Mouse (Mus musculus) lung, embryonic 16.5 days (tissue): ENCODE measurements around the gene Fignl2. TPM values are rescaled to one million over a fixed set of nuclear protein-coding genes. Genes with fewer than 3 reads are reported as not detected.

ENCODE experiments used
- ATAC-seq: fragments of 200-750 bp; cut with Nextera tagmentation; 2 replicates; pipeline ENCODE4 v1.8.0; 2017; ENCODE audit warnings: low read depth, mild to moderate bottlenecking, moderate library complexity
- H3K27ac ChIP-seq: fragments of 300-500 bp; sonication (generic); 2 replicates; pipeline ENCODE4 v1.5.1; 2014; ENCODE audit warnings: mild to moderate bottlenecking, control low read depth, low read length
- H3K27me3 ChIP-seq: fragments of 300-500 bp; sonication (generic); 2 replicates; pipeline ENCODE4 v1.6.1; 2014; ENCODE audit warnings: low read depth, low read length, mixed read lengths; ENCODE audit not compliant: control insufficient read depth, insufficient read depth
- H3K36me3 ChIP-seq: fragments of 300-500 bp; sonication (generic); 2 replicates; pipeline ENCODE4 v1.6.1; 2014; ENCODE audit warnings: low read length; ENCODE audit not compliant: control insufficient read depth, insufficient read depth
- H3K4me1 ChIP-seq: fragments of 300-500 bp; sonication (generic); replicated peaks from 2 replicates; pipeline ENCODE4 v1.6.1; 2014; ENCODE audit warnings: low read length, mixed read lengths; ENCODE audit not compliant: control insufficient read depth, insufficient read depth
- H3K4me2 ChIP-seq: fragments of 300-500 bp; sonication (generic); 2 replicates; pipeline ENCODE4 v1.6.1; 2014; ENCODE audit warnings: low read depth, low read length, control low read depth
- H3K4me3 ChIP-seq: fragments of 300-500 bp; sonication (generic); 2 replicates; pipeline ENCODE4 v1.5.1; 2014; ENCODE audit warnings: mild to moderate bottlenecking, low read length, control low read depth
- H3K9ac ChIP-seq: fragments of 300-500 bp; sonication (generic); 2 replicates; pipeline ENCODE4 v1.6.1; 2014; ENCODE audit warnings: low read length, control low read depth
- H3K9me3 ChIP-seq: fragments of 300-500 bp; sonication (generic); 2 replicates; pipeline ENCODE4 v1.6.1; 2016; ENCODE audit warnings: low read length; ENCODE audit not compliant: control insufficient read depth
- WGBS: fragments of 180-500 bp; shearing (Covaris S2); extraction: QIAGEN DNeasy Blood & Tissue Kit; methylation state at CpG from one replicate; pipeline ENCODE4 v1.1.7; 2014; 5-methylcytosine and 5-hydroxymethylcytosine counted together
- polyA plus RNA-seq: library from polyadenylated mRNA; unstranded; fragments of >200 nt; fragmentation: Nextera tagmentation; extraction: Ambion mirVana; gene quantifications from 2 replicates; pipeline ENCODE4 v1.2.1, GENCODE M21; 2015

Fignl2 gene
- polyA plus RNA-seq, 1 experiment from 2014 or later, result 0.20 TPM

DNA sequence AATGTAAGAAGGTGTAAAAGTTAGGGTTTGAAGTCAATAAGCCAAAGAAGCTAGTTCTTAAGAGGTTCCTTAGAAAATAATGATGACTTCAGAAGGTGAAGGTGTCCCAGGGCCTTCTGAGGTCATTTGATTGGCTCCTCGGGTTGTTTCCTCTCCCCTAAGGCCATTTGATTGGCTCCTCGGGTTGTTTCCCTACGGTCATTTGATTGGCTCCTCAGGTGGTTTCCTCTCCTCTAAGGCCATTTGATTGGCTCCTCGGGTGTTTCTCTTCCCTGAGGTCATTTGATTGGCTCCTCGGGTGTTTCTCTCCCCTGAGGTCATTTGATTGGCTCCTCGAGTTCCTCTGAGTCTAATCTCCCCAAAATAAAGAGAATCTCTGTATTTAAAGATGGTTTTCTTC, 67.0 kb downstream of the Fignl2 start:
- no peaks in the 10 kb centered on the region for H3K9me3 ChIP-seq
- no peak overlapping the region for H3K4me2 ChIP-seq
- no peaks in the 10 kb centered on the region for H3K27me3 ChIP-seq
- no peaks in the 10 kb centered on the region; the same call in 1 of the 2 replicates for H3K4me1 ChIP-seq
- H3K36me3 ChIP-seq, result no peaks in the 10 kb centered on the region
- 73% methylated on average over 6 of the region's 6 CpGs for WGBS
- H3K27ac ChIP-seq, result no peak overlapping the region
- ATAC-seq, result no peak
- H3K9ac ChIP-seq, result no peak overlapping the region
- no peak overlapping the region for H3K4me3 ChIP-seq

DNA sequence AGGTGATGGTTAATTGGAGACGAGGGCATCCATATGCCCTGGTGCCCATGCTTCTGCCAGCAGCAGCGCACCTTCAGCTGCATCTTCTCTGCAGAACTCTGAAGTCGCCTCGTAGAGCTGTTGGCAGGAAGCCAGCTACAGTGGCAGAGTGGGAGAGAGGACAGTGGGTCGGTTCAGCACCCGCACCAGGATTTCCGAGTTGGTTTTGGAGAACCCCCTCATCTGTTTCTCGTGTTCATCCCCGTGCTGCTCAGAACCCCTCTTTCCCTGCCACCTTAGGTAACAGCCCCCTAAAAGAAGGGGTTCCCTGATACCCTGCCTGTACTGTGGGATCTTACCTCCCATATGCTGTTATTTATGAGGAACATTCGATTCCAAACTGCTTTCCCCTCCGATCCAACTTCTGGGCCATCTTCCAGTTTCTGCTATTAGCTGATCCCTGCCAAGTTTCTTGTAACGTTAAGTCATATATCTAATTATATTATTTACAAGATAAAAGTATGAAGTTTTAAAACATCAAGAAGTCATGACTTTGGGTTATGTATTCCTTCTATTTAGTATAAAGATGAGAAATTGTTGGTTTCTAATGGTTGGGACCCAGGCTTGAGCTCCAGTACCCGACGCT, 69.9 kb downstream of the Fignl2 start:
- WGBS, result 51% methylated on average over 14 of the region's 14 CpGs
- no peak overlapping the region for H3K4me2 ChIP-seq
- H3K4me1 ChIP-seq, result no peaks in the 10 kb centered on the region; the same call in 1 of the 2 replicates
- no peak overlapping the region for H3K27ac ChIP-seq
- H3K9me3 ChIP-seq, result no peaks in the 10 kb centered on the region
- H3K27me3 ChIP-seq, result no peaks in the 10 kb centered on the region
- H3K4me3 ChIP-seq, result no peak overlapping the region
- peak; percentile 20; the same call in 1 of the 2 replicates for ATAC-seq
- no peak overlapping the region for H3K9ac ChIP-seq
- no peaks in the 10 kb centered on the region for H3K36me3 ChIP-seq

DNA sequence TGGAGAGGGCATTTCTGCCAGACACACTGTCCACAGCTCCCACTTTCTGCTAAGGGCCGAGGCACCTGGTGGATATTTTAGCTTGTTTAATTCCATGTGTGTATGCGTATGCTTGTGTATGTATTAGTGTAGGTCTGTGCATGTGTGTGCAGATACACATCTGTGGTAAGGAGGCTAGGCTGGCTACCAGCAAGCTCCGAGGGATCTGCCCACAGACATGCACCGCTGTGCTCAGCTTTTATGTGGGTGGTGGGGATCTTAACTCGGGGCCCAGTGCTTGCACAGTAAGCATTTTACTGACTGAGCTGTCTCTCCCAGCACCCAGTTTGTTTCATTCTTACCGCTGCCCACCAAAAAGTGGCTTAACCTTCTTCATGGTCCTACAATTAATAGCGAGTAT, 71.1 kb downstream of the Fignl2 start:
- no peak overlapping the region; the same call in 1 of the 2 replicates for H3K4me3 ChIP-seq

DNA sequence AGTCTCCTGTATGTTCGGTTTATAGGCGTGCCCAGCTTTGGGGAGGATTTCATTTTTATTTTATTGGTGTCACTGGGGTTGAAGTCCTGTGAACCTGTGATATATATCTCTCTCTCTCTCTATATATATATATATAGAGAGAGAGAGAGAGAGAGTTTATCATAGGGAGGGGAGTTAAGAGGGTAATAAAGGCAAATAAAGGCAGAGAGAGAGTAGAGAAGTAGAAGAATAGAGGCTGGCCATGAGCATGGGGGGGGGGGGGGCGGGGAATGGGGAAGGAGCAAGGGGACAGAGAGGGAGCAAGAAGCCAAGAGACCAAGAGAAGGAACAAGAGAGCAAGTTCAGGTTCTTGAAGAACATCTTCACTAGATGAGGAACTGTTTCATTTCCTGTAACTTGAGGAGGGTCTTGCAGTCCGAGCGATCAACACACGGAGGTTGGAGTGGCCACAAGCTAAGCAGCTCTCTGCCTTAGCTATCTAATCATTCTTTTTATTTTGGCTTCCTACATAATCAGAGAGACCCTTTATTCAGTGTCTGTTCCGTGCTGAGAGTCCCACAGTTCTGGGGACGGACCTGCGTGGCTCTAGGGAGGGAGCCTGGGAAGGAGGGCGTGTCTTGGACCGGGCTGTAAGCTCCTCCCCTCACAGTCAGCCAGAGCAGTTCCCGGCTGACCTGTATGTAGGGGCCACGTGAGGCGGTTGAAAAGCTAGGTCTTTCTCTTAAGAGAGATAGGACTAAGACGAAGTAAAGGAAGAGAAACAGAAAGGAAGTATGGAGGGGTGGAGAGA, 71.9 kb downstream of the Fignl2 start:
- no peak overlapping the region for H3K27ac ChIP-seq
- H3K4me2 ChIP-seq, result peak overlapping the region; percentile 66
- no peaks in the 10 kb centered on the region for H3K36me3 ChIP-seq
- H3K9me3 ChIP-seq, result no peaks in the 10 kb centered on the region
- peak overlapping the region; percentile 51 for H3K4me3 ChIP-seq
- no peaks in the 10 kb centered on the region for H3K27me3 ChIP-seq
- no peaks in the 10 kb centered on the region; the same call in 1 of the 2 replicates for H3K4me1 ChIP-seq
- H3K9ac ChIP-seq, result peak overlapping the region; percentile 56
- ATAC-seq, result peak; percentile 90
- WGBS, result 13% methylated on average over 14 of the region's 15 CpGs

More for the DNA sequence above, 71.1 kb downstream of the Fignl2 start:
- Histone ChIP-seq H3K9ac (no peak overlapping the region), H3K27ac (no peak overlapping the region), H3K9me3 (no peaks in the 10 kb centered on the region), H3K4me1 (no peaks in the 10 kb centered on the region; the same call in 1 of the 2 replicates), H3K36me3 (no peaks in the 10 kb centered on the region), H3K27me3 (no peaks in the 10 kb centered on the region), H3K4me2 (no peak overlapping the region; the same call in 1 of the 2 replicates)
- WGBS, result 66% methylated on average over 7 of the region's 7 CpGs
- no peak for ATAC-seq

DNA sequence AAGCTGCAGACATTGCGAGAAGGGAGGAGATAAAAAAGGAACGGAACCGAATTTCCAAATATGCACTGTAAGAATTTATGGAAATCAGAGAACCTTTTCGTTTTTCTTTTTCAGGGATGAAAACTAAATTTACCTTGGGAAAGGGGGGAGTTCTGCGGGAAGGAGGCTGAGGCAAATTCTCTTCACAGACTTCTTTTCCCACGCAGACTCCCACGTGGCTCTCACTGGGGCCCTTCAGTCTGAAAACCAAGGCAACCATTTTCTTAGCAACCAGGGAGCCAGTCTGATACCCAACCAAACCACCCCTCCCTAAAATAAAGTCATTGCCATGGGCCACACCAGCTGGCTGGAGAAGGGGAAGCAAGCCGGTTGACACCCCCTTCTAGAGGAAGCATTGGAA, 72.7 kb downstream of the Fignl2 start:
- WGBS, result 85% methylated on average over 8 of the region's 8 CpGs
- H3K9ac ChIP-seq, result no peak overlapping the region
- no peaks in the 10 kb centered on the region for H3K27me3 ChIP-seq
- no peak overlapping the region for H3K27ac ChIP-seq
- no peaks in the 10 kb centered on the region; the same call in 1 of the 2 replicates for H3K4me1 ChIP-seq
- ATAC-seq, result no peak
- H3K4me3 ChIP-seq, result no peak overlapping the region
- H3K36me3 ChIP-seq, result no peaks in the 10 kb centered on the region
- no peak overlapping the region for H3K4me2 ChIP-seq
- no peaks in the 10 kb centered on the region for H3K9me3 ChIP-seq

DNA sequence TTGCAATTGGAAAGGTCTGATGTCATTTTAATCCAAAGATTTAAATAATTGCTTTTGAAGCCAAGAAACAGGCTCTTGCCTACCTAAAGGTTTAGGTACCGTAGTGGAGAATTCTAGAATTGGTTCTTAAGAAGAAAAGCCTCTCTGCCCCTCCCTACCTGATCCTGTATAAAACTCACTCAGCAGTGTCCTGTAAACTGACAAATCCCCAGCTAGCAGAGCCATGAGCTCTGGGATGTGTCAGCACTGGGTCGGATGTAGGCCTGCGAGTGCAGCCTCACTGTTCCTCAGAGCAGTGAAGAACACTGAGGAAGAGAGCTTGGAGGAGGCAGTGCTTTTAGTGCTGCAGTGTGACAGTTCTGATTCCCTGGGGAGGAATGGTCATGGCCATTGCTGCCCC, 73.8 kb downstream of the Fignl2 start:
- no peak overlapping the region for H3K4me3 ChIP-seq
- no peak overlapping the region for H3K4me2 ChIP-seq
- no peak overlapping the region for H3K9ac ChIP-seq
- no peaks in the 10 kb centered on the region for H3K36me3 ChIP-seq
- no peaks in the 10 kb centered on the region for H3K9me3 ChIP-seq
- no peak for ATAC-seq
- no peak overlapping the region for H3K27ac ChIP-seq
- H3K27me3 ChIP-seq, result no peaks in the 10 kb centered on the region
- H3K4me1 ChIP-seq, result no peaks in the 10 kb centered on the region; the same call in 1 of the 2 replicates
- WGBS, result 74% methylated on average over 3 of the region's 3 CpGs

DNA sequence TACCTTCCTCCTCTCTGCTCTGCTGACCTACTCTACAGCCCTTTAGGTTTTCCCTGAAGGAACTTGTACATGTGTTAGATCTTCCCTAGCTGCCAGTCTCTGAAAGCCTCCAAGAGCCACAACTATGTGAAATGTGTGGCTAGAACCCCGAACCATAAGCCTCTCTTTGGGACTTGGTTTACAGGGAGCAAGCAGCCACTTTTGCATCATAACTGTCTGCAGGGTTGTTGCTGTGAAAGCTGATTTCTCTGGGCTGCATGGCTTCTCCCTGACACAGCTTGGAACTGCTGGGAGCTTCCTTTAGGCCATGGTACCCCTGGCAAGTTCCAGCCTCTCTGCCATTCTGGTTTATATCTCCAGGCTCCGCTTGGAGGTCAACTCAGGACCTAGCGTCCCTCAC, 75.9 kb downstream of the Fignl2 start:
- no peaks in the 10 kb centered on the region for H3K36me3 ChIP-seq
- H3K27ac ChIP-seq, result no peak overlapping the region
- WGBS, result 78% methylated on average over 3 of the region's 3 CpGs
- no peak overlapping the region for H3K4me2 ChIP-seq
- no peaks in the 10 kb centered on the region for H3K4me1 ChIP-seq
- ATAC-seq, result no peak
- no peaks in the 10 kb centered on the region for H3K27me3 ChIP-seq
- H3K4me3 ChIP-seq, result no peak overlapping the region
- H3K9me3 ChIP-seq, result no peaks in the 10 kb centered on the region
- no peak overlapping the region for H3K9ac ChIP-seq

DNA sequence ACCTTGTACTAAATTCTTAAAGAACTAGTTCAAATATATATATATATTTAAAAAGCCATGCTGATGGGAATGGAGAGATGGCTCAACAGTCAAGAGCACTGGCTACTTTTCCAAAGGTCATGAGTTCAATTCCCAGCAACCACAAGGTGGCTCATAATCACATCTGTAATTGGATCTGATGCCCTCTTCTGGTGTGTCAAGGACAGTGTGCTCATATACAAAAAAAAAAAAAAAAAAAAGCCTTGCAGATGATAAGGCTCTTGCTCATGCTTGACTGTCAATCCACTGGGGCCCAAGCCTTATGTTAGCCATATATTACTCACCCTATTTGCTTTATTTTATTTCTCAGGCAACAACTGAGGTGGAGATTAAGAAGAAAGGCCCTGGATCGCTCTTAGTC, 76.7 kb downstream of the Fignl2 start:
- no peak overlapping the region for H3K4me2 ChIP-seq
- H3K9me3 ChIP-seq, result no peaks in the 10 kb centered on the region
- no peaks in the 10 kb centered on the region for H3K4me1 ChIP-seq
- no peaks in the 10 kb centered on the region for H3K36me3 ChIP-seq
- no peak overlapping the region for H3K27ac ChIP-seq
- ATAC-seq, result no peak
- no peak overlapping the region for H3K4me3 ChIP-seq
- H3K9ac ChIP-seq, result no peak overlapping the region
- 96% methylated on average over 1 of the region's 1 CpGs for WGBS
- no peaks in the 10 kb centered on the region for H3K27me3 ChIP-seq
